ENCODE assay signal across 17 mouse cellular contexts in genomic region chr7:35124216-35124615, GRCm38 (mm10). TPM values are rescaled to one million over a fixed set of nuclear protein-coding genes. Genes with fewer than 3 reads are reported as not detected.
DNase-seq lines count a peak whose midpoint lies in the region; TF ChIP-seq lines count a peak whose summit lies in the region.
"Had no signal": no experiment of that assay in that cellular context is flagged by ENCODE, and none has a peak within 500 bp of the region (broad histone marks: within the 10 kb centered on the region; RNA-seq: fewer than 3 reads in every experiment).

No protein-coding gene starts in this region.

- no peak overlapping the region for H3K27ac ChIP-seq in heart, adult 2 months
- H3K27ac ChIP-seq in bone marrow, adult 2 months (ENCODE audit: control insufficient read depth, insufficient read depth, low read depth, low read length, poor library complexity), result peak overlapping the region; percentile 38; the same call in 1 of the 2 replicates
- no peak overlapping the region for H3K27ac ChIP-seq in embryonic facial prominence, embryonic 10.5 days (replicated peaks)
- H3K27ac ChIP-seq: heart, embryonic 15.5 days; kidney, embryonic 15.5 days; neural tube, embryonic 12.5 days had no signal

- TF ChIP-seq EP300 in heart, adult 2 months (IDR thresholded peaks at IDR 0.05; ENCODE audit: insufficient read depth, low read depth, low read length), result no peak

- no peak for TF ChIP-seq POLR2A in heart, adult 2 months (IDR thresholded peaks at IDR 0.05; ENCODE audit: insufficient read depth, low read depth, low read length)
- TF ChIP-seq POLR2A in bone marrow, adult 2 months (IDR thresholded peaks at IDR 0.05; ENCODE audit: borderline replicate concordance, control insufficient read depth, low read depth, low read length), result no peak

- no peaks in the 10 kb centered on the region for H3K36me3 ChIP-seq in heart, adult 2 months (ENCODE audit: control insufficient read depth, insufficient read depth, low read length)
- no peaks in the 10 kb centered on the region for H3K36me3 ChIP-seq in embryonic facial prominence, embryonic 10.5 days (replicated peaks)
- H3K36me3 ChIP-seq: embryonic facial prominence, embryonic 13.5 days; heart, embryonic 15.5 days; kidney, embryonic 15.5 days; neural tube, embryonic 12.5 days had no signal

- no peak overlapping the region for H3K4me3 ChIP-seq in heart, adult 2 months
- H3K4me3 ChIP-seq in bone marrow, adult 2 months (replicated peaks; ENCODE audit: control insufficient read depth, low read depth, low read length), result no peak overlapping the region
- no peak overlapping the region for H3K4me3 ChIP-seq in embryonic facial prominence, embryonic 10.5 days
- H3K4me3 ChIP-seq: embryonic facial prominence, embryonic 13.5 days; heart, embryonic 15.5 days; kidney, embryonic 15.5 days; neural tube, embryonic 12.5 days had no signal

- TF ChIP-seq CTCF in heart, adult 2 months (IDR thresholded peaks at IDR 0.05), result no peak
- TF ChIP-seq CTCF in bone marrow, adult 2 months (IDR thresholded peaks at IDR 0.05; ENCODE audit: control insufficient read depth, insufficient read depth, low read length), result no peak

- H3K27me3 ChIP-seq in heart, adult 2 months (ENCODE audit: control insufficient read depth, insufficient read depth, low read length), result peaks cover 5% of the 10 kb centered on the region
- peaks cover 98% of the 10 kb centered on the region for H3K27me3 ChIP-seq in embryonic facial prominence, embryonic 10.5 days (replicated peaks; ENCODE audit: low read depth, poor library complexity, severe bottlenecking)
- H3K27me3 ChIP-seq: Patski had no signal

- H3K4me1 ChIP-seq in heart, adult 2 months (ENCODE audit: control insufficient read depth, insufficient read depth, low read length), result no peaks in the 10 kb centered on the region
- H3K4me1 ChIP-seq in bone marrow, adult 2 months (ENCODE audit: control insufficient read depth, insufficient read depth, low read length), result peaks cover 6% of the 10 kb centered on the region
- peaks cover 53% of the 10 kb centered on the region for H3K4me1 ChIP-seq in embryonic facial prominence, embryonic 10.5 days

- no peak overlapping the region for H3K9ac ChIP-seq in heart, adult 2 months (ENCODE audit: low read depth, low read length)
- H3K9ac ChIP-seq: embryonic facial prominence, embryonic 13.5 days; heart, embryonic 15.5 days; kidney, embryonic 15.5 days; neural tube, embryonic 12.5 days had no signal

- intact Hi-C loops in heart, adult 2 months (cut with DNase I), result no loop called here

- DNase-seq in heart, adult 11 months, result peak; percentile 83
- no peak for DNase-seq in heart, adult 2 months
- DNase-seq in embryonic facial prominence, embryonic 10.5 days (ENCODE audit: low spot score), result peak; percentile 19
- DNase-seq in layer of hippocampus, adult 9-11 months, result peak; percentile 58
- DNase-seq in testis, postnatal 10 days (ENCODE audit: low spot score), result no peak
- no peak for DNase-seq in embryo, embryonic 10.5 days (ENCODE audit: low spot score)
- DNase-seq in embryo, embryonic 11 days, result no peak
- DNase-seq: heart, adult 18-20 months; lung, postnatal 4 days; spleen, adult 18-20 months; thymus, postnatal 14 days had no signal

- 73% methylated on average over 5 of the region's 5 CpGs for WGBS in heart, adult 2 months
- 79% methylated on average over 5 of the region's 5 CpGs for WGBS in bone marrow, adult 2 months
- 49% methylated on average over 5 of the region's 5 CpGs for WGBS in embryonic facial prominence, embryonic 10.5 days

- no peaks in the 10 kb centered on the region for H3K9me3 ChIP-seq in embryonic facial prominence, embryonic 10.5 days
- H3K9me3 ChIP-seq: embryonic facial prominence, embryonic 13.5 days; heart, embryonic 15.5 days; kidney, embryonic 15.5 days; neural tube, embryonic 12.5 days had no signal

- no peaks in the 10 kb centered on the region for H3K79me2 ChIP-seq in heart, adult 2 months (replicated peaks; ENCODE audit: control insufficient read depth, insufficient read depth, low read length)

RNA-seq across cellular contexts. Expression of gene Cebpa, which starts 5.1 kb away (rescaled TPM):
- total RNA-seq in heart, adult 2 months (2021), result 1 to 10 TPM; 7.3 to 7.8 TPM
- 8.6 and 16.5 TPM in 2 replicates for polyA plus RNA-seq in heart, adult 2 months (2012; rRNA removed)
- polyA plus RNA-seq in bone marrow, adult 2 months (2011; ENCODE audit: insufficient read depth, insufficient read length, low replicate concordance, missing spikeins), result 8.9 and 14.2 TPM in 2 replicates
- 0.39 and 0.45 TPM in 2 replicates for polyA plus RNA-seq in embryonic facial prominence, embryonic 10.5 days (2016; fragmentation: Nextera tagmentation; extraction: Ambion mirVana)

Comparison
In these comparisons a context has a peak if more than half of its experiments do, and no peak if none do; other contexts are left out.
1. DNase-seq: peak in heart, adult 11 months (single experiment), embryonic facial prominence, embryonic 10.5 days (single experiment) and layer of hippocampus, adult 9-11 months (single experiment); none in heart, adult 2 months (0 of 2), testis, postnatal 10 days (single experiment), embryo, embryonic 10.5 days (single experiment) and embryo, embryonic 11 days (single experiment).